Mouse (Mus musculus) heart, adult 2 months (tissue): ENCODE measurements around the gene Arhgap29.

ENCODE experiments used
- CTCF ChIP-seq: fragments of 200-600 bp; IDR thresholded peaks from 2 replicates; pipeline ENCODE4 v1.8.1; 2022; ENCODE audit warnings: antibody characterized with exemption, mild to moderate bottlenecking, moderate library complexity
- POLR2A ChIP-seq: fragments of 200-500 bp; IDR thresholded peaks from 2 replicates; pipeline ENCODE4 v1.6.1; 2011; ENCODE audit warnings: mild to moderate bottlenecking, low read depth, low read length, control low read depth; ENCODE audit not compliant: insufficient read depth

GRCm38 (mm10) chr3:122040522-122040921 is 88.2 kb downstream of the Arhgap29 start:
- TF ChIP-seq CTCF (no peak), POLR2A (no peak)
